Comparison of ENCODE assay signal across 8 mouse cellular contexts in genomic region chr6:125145001-125145400, GRCm38 (mm10). TPM values are rescaled to one million over a fixed set of nuclear protein-coding genes. Genes with fewer than 3 reads are reported as not detected.
DNase-seq lines count a peak whose midpoint lies in the region; ATAC-seq and TF ChIP-seq lines count a peak whose summit lies in the region.

Gene Iffo1, plus strand, starts transcription at chr6:125145241.

- peak within 1 kb of the TSS; percentile 2 for H3K27ac ChIP-seq in brown adipose tissue, adult 24 weeks (replicated peaks; ENCODE audit: low read depth, low read length)
- peak within 1 kb of the TSS; percentile 90 for H3K27ac ChIP-seq in heart, embryonic 12.5 days (ENCODE audit: poor library complexity, severe bottlenecking)
- H3K27ac ChIP-seq in kidney, postnatal 0 days = peak within 1 kb of the TSS; percentile 81
- peak within 1 kb of the TSS; percentile 73 for H3K27ac ChIP-seq in liver, embryonic 11.5 days (ENCODE audit: low read depth, low read length)

- H3K27me3 ChIP-seq in heart, embryonic 12.5 days (replicated peaks) = no peaks in the 10 kb centered on the region
- H3K27me3 ChIP-seq in kidney, postnatal 0 days (ENCODE audit: insufficient read depth, low read length) = no peaks in the 10 kb centered on the region
- H3K27me3 ChIP-seq in liver, embryonic 11.5 days (replicated peaks; ENCODE audit: control insufficient read depth, insufficient read depth, low read length) = no peaks in the 10 kb centered on the region
- H3K27me3 ChIP-seq in splenic B cell, adult 2 months (ENCODE audit: control insufficient read depth, insufficient read depth, low read length, poor library complexity, severe bottlenecking) = no peaks in the 10 kb centered on the region

- peak; percentile 94 for ATAC-seq in erythroid progenitor cell, adult 5-6 weeks (replicated peaks; ENCODE audit: low FRiP score, poor library complexity, severe bottlenecking)
- peak; percentile 91 for ATAC-seq in heart, embryonic 12.5 days (ENCODE audit: insufficient number of reproducible peaks, low FRiP score)
- ATAC-seq in kidney, postnatal 0 days (replicated peaks; ENCODE audit: low FRiP score, low read depth) = peak; percentile 87
- peak; percentile 92 for ATAC-seq in liver, embryonic 11.5 days (replicated peaks; ENCODE audit: low FRiP score)

- peak within 1 kb of the TSS; percentile 88 for H3K9ac ChIP-seq in heart, embryonic 12.5 days
- peak within 1 kb of the TSS; percentile 68 for H3K9ac ChIP-seq in kidney, postnatal 0 days (ENCODE audit: low read depth, low read length)
- peak within 1 kb of the TSS; percentile 78 for H3K9ac ChIP-seq in liver, embryonic 11.5 days (ENCODE audit: low read depth, low read length)

- H3K4me3 ChIP-seq in brown adipose tissue, adult 24 weeks (ENCODE audit: insufficient read depth, low read depth, low read length) = peak within 1 kb of the TSS; percentile 75
- H3K4me3 ChIP-seq in heart, embryonic 12.5 days = peak within 1 kb of the TSS; percentile 66
- peak within 1 kb of the TSS; percentile 50 for H3K4me3 ChIP-seq in kidney, postnatal 0 days (replicated peaks; ENCODE audit: low read depth, low read length)
- peak within 1 kb of the TSS; percentile 78 for H3K4me3 ChIP-seq in liver, embryonic 11.5 days (ENCODE audit: low read depth, low read length)

- H3K36me3 ChIP-seq in heart, embryonic 12.5 days = peaks cover 45% of the 10 kb centered on the region
- H3K36me3 ChIP-seq in kidney, postnatal 0 days (ENCODE audit: insufficient read depth, low read length) = peaks cover 17% of the 10 kb centered on the region
- H3K36me3 ChIP-seq in liver, embryonic 11.5 days (ENCODE audit: control insufficient read depth, insufficient read depth, low read length) = peaks cover 35% of the 10 kb centered on the region
- H3K36me3 ChIP-seq in splenic B cell, adult 2 months (ENCODE audit: control insufficient read depth, insufficient read depth, low read length, poor library complexity, severe bottlenecking) = peaks cover 5% of the 10 kb centered on the region

- H3K4me1 ChIP-seq in brown adipose tissue, adult 24 weeks (ENCODE audit: control insufficient read depth, insufficient read depth, insufficient read length, low read length) = peaks cover 27% of the 10 kb centered on the region
- peaks cover 48% of the 10 kb centered on the region for H3K4me1 ChIP-seq in heart, embryonic 12.5 days (replicated peaks)
- peaks cover 34% of the 10 kb centered on the region for H3K4me1 ChIP-seq in kidney, postnatal 0 days (replicated peaks; ENCODE audit: insufficient read depth, low read length)
- peaks cover 43% of the 10 kb centered on the region for H3K4me1 ChIP-seq in liver, embryonic 11.5 days (replicated peaks; ENCODE audit: control insufficient read depth, insufficient read depth, low read length)

- TF ChIP-seq CTCF in kidney, postnatal 0 days (IDR thresholded peaks at IDR 0.05; ENCODE audit: low read depth) = peak; percentile 64

- WGBS in heart, embryonic 12.5 days = 1% methylated on average over 16 of the region's 16 CpGs
- 2% methylated on average over 16 of the region's 16 CpGs for WGBS in kidney, postnatal 0 days
- WGBS in liver, embryonic 11.5 days = under 1% methylated on average over 16 of the region's 16 CpGs

- peak within 1 kb of the TSS; percentile 94 for H3K4me2 ChIP-seq in heart, embryonic 12.5 days
- peak within 1 kb of the TSS; percentile 89 for H3K4me2 ChIP-seq in kidney, postnatal 0 days (ENCODE audit: low read length)
- peak within 1 kb of the TSS; percentile 98 for H3K4me2 ChIP-seq in liver, embryonic 11.5 days

- no peaks in the 10 kb centered on the region for H3K9me3 ChIP-seq in heart, embryonic 12.5 days (replicated peaks)
- no peaks in the 10 kb centered on the region for H3K9me3 ChIP-seq in kidney, postnatal 0 days (replicated peaks; ENCODE audit: low read length)
- H3K9me3 ChIP-seq in liver, embryonic 11.5 days (ENCODE audit: control insufficient read depth, low read length) = no peaks in the 10 kb centered on the region

- DNase-seq in CD8-positive naive resting alpha-beta T cell, adult 2 months (ENCODE audit: low read depth in 2 of 2, low spot score in 2 of 2) = peak; percentile 56 to 65
- DNase-seq in kidney, postnatal 0 days (ENCODE audit: low spot score) = peak; percentile 98
- peak; percentile 84 for DNase-seq in liver, embryonic 11.5 days (ENCODE audit: low spot score)
- peak; percentile 87 for DNase-seq in naive thymus-derived CD4-positive, alpha-beta T cell, adult 2 months (ENCODE audit: low read depth)
- peak; percentile 84 for DNase-seq in splenic B cell, adult 2 months (ENCODE audit: low read depth, low spot score)

RNA-seq across cellular contexts. Expression of gene Iffo1, which starts in this region (rescaled TPM):
- 2.9 and 3.2 TPM in 2 replicates for polyA plus RNA-seq in brown adipose tissue, adult 24 weeks (2012; ENCODE audit: insufficient read depth, insufficient read length, missing spikeins)
- 5.9 and 11.5 TPM in 2 replicates for total RNA-seq in erythroid progenitor cell, adult 5-6 weeks (2015; ENCODE audit: low replicate concordance)
- 9.7 and 15.7 TPM in 2 replicates for total RNA-seq in erythroid progenitor cell, adult 5-6 weeks (2017; ENCODE audit: low replicate concordance)
- polyA plus RNA-seq in heart, embryonic 12.5 days (2016; fragmentation: Nextera tagmentation; extraction: Ambion mirVana) = 11.3 and 11.8 TPM in 2 replicates
- polyA plus RNA-seq in kidney, postnatal 0 days (2015; fragmentation: Nextera tagmentation; extraction: Ambion mirVana) = 8.1 and 8.7 TPM in 2 replicates
- 7.7 and 9.9 TPM in 2 replicates for polyA plus RNA-seq in liver, embryonic 11.5 days (2014; fragmentation: Nextera tagmentation; extraction: Ambion mirVana)

Comparison
In these comparisons a context has a peak if more than half of its experiments do, and no peak if none do; other contexts are left out.
1. Peak in every context shown above with its lines: DNase-seq, ATAC-seq, H3K4me3 ChIP-seq and H3K27ac ChIP-seq.
2. H3K27ac ChIP-seq: peak in every context shown above with its lines; median percentile 90 in heart, embryonic 12.5 days; 81 in kidney, postnatal 0 days; 73 in liver, embryonic 11.5 days; 2 in brown adipose tissue, adult 24 weeks.